Mouse (Mus musculus) heart, embryonic 10.5 days (tissue): Measurements from ENCODE around the gene Snx4. TPM values are rescaled to one million over a fixed set of nuclear protein-coding genes. Genes with fewer than 3 reads are reported as not detected.

Experiments
- DNase-seq: peaks from one replicate; pipeline ENCODE4 v3.0.0-alpha.2; 2017; ENCODE audit warnings: low spot score
- H3K27ac ChIP-seq: fragments of 300-500 bp; sonication (generic); 2 replicates; pipeline ENCODE4 v1.5.1; 2016; ENCODE audit warnings: mild to moderate bottlenecking
- H3K27me3 ChIP-seq: fragments of 300-500 bp; sonication (generic); 2 replicates; pipeline ENCODE4 v1.6.1; 2016; ENCODE audit warnings: mild to moderate bottlenecking; ENCODE audit not compliant: poor library complexity, insufficient read depth, severe bottlenecking
- H3K36me3 ChIP-seq: fragments of 300-500 bp; sonication (generic); 2 replicates; pipeline ENCODE4 v1.6.1; 2016; ENCODE audit warnings: mild to moderate bottlenecking, moderate library complexity
- H3K4me1 ChIP-seq: fragments of 300-500 bp; sonication (generic); 2 replicates; pipeline ENCODE4 v1.6.1; 2016; ENCODE audit warnings: mild to moderate bottlenecking
- H3K4me3 ChIP-seq: fragments of 300-500 bp; sonication (generic); 2 replicates; pipeline ENCODE4 v1.5.1; 2016; ENCODE audit warnings: mild to moderate bottlenecking, moderate library complexity
- H3K9me3 ChIP-seq: fragments of 300-500 bp; sonication (generic); 2 replicates; pipeline ENCODE4 v1.6.1; 2016; ENCODE audit warnings: mild to moderate bottlenecking, moderate library complexity
- WGBS: fragments of 180-500 bp; shearing (Covaris S2); methylation state at CpG from one replicate; pipeline ENCODE4 v1.1.7; 2016; 5-methylcytosine and 5-hydroxymethylcytosine counted together
- polyA plus RNA-seq: library from polyadenylated mRNA; unstranded; fragments of >200 nt; fragmentation: Nextera tagmentation; extraction: Ambion mirVana; gene quantifications from 2 replicates; pipeline ENCODE4 v1.2.1, GENCODE M21; 2016

Snx4 gene
- polyA plus RNA-seq, 1 experiment from 2014 or later, result 83.2 TPM

- H3K4me3 ChIP-seq, result no peak overlapping the region
- H3K27ac ChIP-seq, result no peak overlapping the region
Measured at GRCm38 (mm10) chr16:33289981-33290380, 38.7 kb downstream of the Snx4 start.

GRCm38 (mm10) chr16:33292241-33292640 is 41.0 kb downstream of the Snx4 start:
- peak; percentile 63 for DNase-seq
- H3K9me3 ChIP-seq, result peaks cover 6% of the 10 kb centered on the region
- no peak overlapping the region for H3K4me3 ChIP-seq
- no peak overlapping the region for H3K27ac ChIP-seq
- H3K36me3 ChIP-seq, result peaks cover 98% of the 10 kb centered on the region
- H3K4me1 ChIP-seq, result no peaks in the 10 kb centered on the region
- no peaks in the 10 kb centered on the region for H3K27me3 ChIP-seq
- WGBS, result 97% methylated on average over 7 of the region's 7 CpGs

More at GRCm38 (mm10) chr16:33289981-33290380, 38.7 kb downstream of the Snx4 start:
- peak; percentile 58 for DNase-seq
- Histone ChIP-seq H3K4me1 (no peaks in the 10 kb centered on the region), H3K9me3 (peaks cover 6% of the 10 kb centered on the region), H3K36me3 (peaks cover 97% of the 10 kb centered on the region), H3K27me3 (no peaks in the 10 kb centered on the region)
- 91% methylated on average over 7 of the region's 7 CpGs for WGBS

- 93% methylated on average over 7 of the region's 7 CpGs for whole genome bisulfite sequencing
- peaks cover 95% of the 10 kb centered on the region for H3K36me3 ChIP-seq
- H3K27me3 ChIP-seq, result no peaks in the 10 kb centered on the region
Measured at GRCm38 (mm10) chr16:33294681-33295080, 43.4 kb downstream of the Snx4 start.

GRCm38 (mm10) chr16:33295321-33295720 is 44.1 kb downstream of the Snx4 start:
- Histone ChIP-seq H3K27ac (no peak overlapping the region), H3K9me3 (peaks cover 6% of the 10 kb centered on the region), H3K27me3 (no peaks in the 10 kb centered on the region), H3K4me3 (no peak overlapping the region), H3K36me3 (peaks cover 95% of the 10 kb centered on the region), H3K4me1 (no peaks in the 10 kb centered on the region)
- peak; percentile 61 for DNase-seq
- 95% methylated on average over 9 of the region's 9 CpGs for whole genome bisulfite sequencing

More at GRCm38 (mm10) chr16:33294681-33295080, 43.4 kb downstream of the Snx4 start:
- Histone ChIP-seq H3K9me3 (peaks cover 6% of the 10 kb centered on the region), H3K4me1 (no peaks in the 10 kb centered on the region), H3K4me3 (no peak overlapping the region), H3K27ac (no peak overlapping the region)
- peak; percentile 57 for DNase-seq

GRCm38 (mm10) chr16:33297493-33297892 is 46.3 kb downstream of the Snx4 start:
- Histone ChIP-seq H3K4me3 (no peak overlapping the region), H3K27ac (no peak overlapping the region), H3K9me3 (no peaks in the 10 kb centered on the region), H3K27me3 (no peaks in the 10 kb centered on the region), H3K4me1 (no peaks in the 10 kb centered on the region), H3K36me3 (peaks cover 87% of the 10 kb centered on the region)
- DNase-seq, result no peak
- 89% methylated on average over 1 of the region's 1 CpGs for WGBS

GRCm38 (mm10) chr16:33306633-33307070 is 55.4 kb downstream of the Snx4 start:
- H3K4me3 ChIP-seq, result no peak overlapping the region
- H3K4me1 ChIP-seq, result 0 out of 2 replicates have a peak, but pooled peaks cover 6% of the 10 kb centered on the region
- H3K9me3 ChIP-seq, result no peaks in the 10 kb centered on the region
- H3K27me3 ChIP-seq, result no peaks in the 10 kb centered on the region
- DNase-seq, result no peak
- no peak overlapping the region for H3K27ac ChIP-seq
- H3K36me3 ChIP-seq, result peaks cover 23% of the 10 kb centered on the region
- 17% methylated on average over 4 of the region's 4 CpGs for WGBS

- H3K36me3 ChIP-seq, result peaks cover 22% of the 10 kb centered on the region
- H3K27me3 ChIP-seq, result no peaks in the 10 kb centered on the region
- WGBS, result 79% methylated on average over 7 of the region's 7 CpGs
- DNase-seq, result no peak
- H3K4me3 ChIP-seq, result no peak overlapping the region
- H3K9me3 ChIP-seq, result no peaks in the 10 kb centered on the region
- no peak overlapping the region for H3K27ac ChIP-seq
- 0 out of 2 replicates have a peak, but pooled peaks cover 6% of the 10 kb centered on the region for H3K4me1 ChIP-seq
Measured at GRCm38 (mm10) chr16:33307761-33308160, 56.5 kb downstream of the Snx4 start.

GRCm38 (mm10) chr16:33309066-33309465 is 57.8 kb downstream of the Snx4 start:
- H3K9me3 ChIP-seq, result no peaks in the 10 kb centered on the region
- 0 out of 2 replicates have a peak, but pooled peaks cover 6% of the 10 kb centered on the region for H3K4me1 ChIP-seq
- no peak for DNase-seq
- no peak overlapping the region for H3K4me3 ChIP-seq
- H3K27me3 ChIP-seq, result no peaks in the 10 kb centered on the region
- H3K27ac ChIP-seq, result no peak overlapping the region
- 80% methylated on average over 3 of the region's 3 CpGs for WGBS
- peaks cover 13% of the 10 kb centered on the region for H3K36me3 ChIP-seq

GRCm38 (mm10) chr16:33315611-33316010 is 64.4 kb downstream of the Snx4 start:
- WGBS, result 80% methylated on average over 4 of the region's 4 CpGs
- H3K27ac ChIP-seq, result no peak overlapping the region
- H3K4me1 ChIP-seq, result 0 out of 2 replicates have a peak, but pooled peaks cover 11% of the 10 kb centered on the region
- H3K27me3 ChIP-seq, result no peaks in the 10 kb centered on the region
- H3K36me3 ChIP-seq, result no peaks in the 10 kb centered on the region
- H3K9me3 ChIP-seq, result no peaks in the 10 kb centered on the region
- H3K4me3 ChIP-seq, result no peak overlapping the region
- no peak for DNase-seq

GRCm38 (mm10) chr16:33317646-33318045 is 66.4 kb downstream of the Snx4 start:
- 61% methylated on average over 3 of the region's 3 CpGs for WGBS
- peaks cover 11% of the 10 kb centered on the region; the same call in 1 of the 2 replicates for H3K4me1 ChIP-seq
- H3K9me3 ChIP-seq, result no peaks in the 10 kb centered on the region

GRCm38 (mm10) chr16:33318059-33318458 is 66.8 kb downstream of the Snx4 start:
- Histone ChIP-seq H3K36me3 (no peaks in the 10 kb centered on the region), H3K4me3 (no peak overlapping the region), H3K27me3 (no peaks in the 10 kb centered on the region), H3K4me1 (peaks cover 11% of the 10 kb centered on the region; the same call in 1 of the 2 replicates), H3K9me3 (no peaks in the 10 kb centered on the region), H3K27ac (no peak overlapping the region)
- no peak for DNase-seq
- WGBS, result 92% methylated on average over 7 of the region's 7 CpGs

More at GRCm38 (mm10) chr16:33317646-33318045, 66.4 kb downstream of the Snx4 start:
- no peak overlapping the region for H3K4me3 ChIP-seq
- no peak for DNase-seq
- no peaks in the 10 kb centered on the region for H3K27me3 ChIP-seq
- no peak overlapping the region for H3K27ac ChIP-seq
- no peaks in the 10 kb centered on the region for H3K36me3 ChIP-seq

GRCm38 (mm10) chr16:33325704-33326455 is 74.6 kb downstream of the Snx4 start:
- WGBS, result 57% methylated on average over 12 of the region's 12 CpGs
- no peak for DNase-seq
- Histone ChIP-seq H3K27ac (no peak overlapping the region), H3K9me3 (no peaks in the 10 kb centered on the region), H3K36me3 (no peaks in the 10 kb centered on the region), H3K4me3 (no peak overlapping the region), H3K4me1 (no peaks in the 10 kb centered on the region; the same call in none of the 2 replicates), H3K27me3 (no peaks in the 10 kb centered on the region)

GRCm38 (mm10) chr16:33326589-33326988 is 75.3 kb downstream of the Snx4 start:
- H3K36me3 ChIP-seq, result no peaks in the 10 kb centered on the region
- H3K4me3 ChIP-seq, result no peak overlapping the region
- H3K27ac ChIP-seq, result no peak overlapping the region
- no peaks in the 10 kb centered on the region for H3K27me3 ChIP-seq
- WGBS, result 74% methylated on average over 9 of the region's 9 CpGs
- H3K9me3 ChIP-seq, result no peaks in the 10 kb centered on the region
- no peaks in the 10 kb centered on the region; the same call in none of the 2 replicates for H3K4me1 ChIP-seq
- no peak for DNase-seq
